ENCODE assay signal across 11 mouse cellular contexts in the genomic region with DNA sequence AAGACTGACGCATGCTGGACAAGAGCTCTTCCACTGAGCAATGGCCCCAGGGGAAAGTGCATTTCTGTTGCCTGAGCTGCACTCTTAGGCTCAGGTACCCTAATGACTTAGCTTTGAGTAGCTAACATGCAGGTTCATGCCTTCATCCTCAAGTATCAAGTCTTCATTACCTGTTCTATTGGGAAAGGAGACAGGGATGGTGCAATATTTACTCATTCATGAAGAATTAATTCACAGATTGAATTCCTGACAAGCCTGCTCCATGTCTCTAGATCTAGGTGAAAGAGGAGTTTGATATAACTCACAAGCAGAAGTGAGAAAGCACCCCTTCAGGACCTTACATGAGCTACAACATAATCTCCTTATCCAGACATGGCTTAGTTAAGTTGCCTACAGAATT.
"Had no signal": no experiment of that assay in that cellular context is flagged by ENCODE, and none has a peak within 500 bp of the region (broad histone marks: within the 10 kb centered on the region; RNA-seq: fewer than 3 reads in every experiment).

No protein-coding gene starts in this region.

- DNase-seq: gastrocnemius, postnatal 14 days; gastrocnemius, postnatal 36 days; heart, adult 18-20 months; heart, postnatal 10 days; heart, postnatal 4 days; kidney, adult 18-20 months; kidney, adult 9 months; kidney, postnatal 14 days; kidney, postnatal 4 days; liver; liver, embryonic 13.5 days had no signal
